Mouse (Mus musculus) midbrain, embryonic 11.5 days (tissue): ENCODE measurements at regions not wholly inside any gene's neighbourhood (a gene's known extent, or its start where the extent isn't known, plus 50 kb on each side); places are given as distances from the start of the nearest gene placed in this dataset.

ENCODE experiments used
- ATAC-seq: fragments of 200-750 bp; cut with Nextera tagmentation; 2 replicates; pipeline ENCODE4 v1.8.0; 2017; ENCODE audit warnings: moderate TSS enrichment, moderate library complexity; ENCODE audit not compliant: low FRiP score
- DNase-seq: peaks from one replicate; pipeline ENCODE4 v3.0.0; 2015; ENCODE audit warnings: low spot score; ENCODE audit errors: missing footprints
- H3K27ac ChIP-seq: fragments of 300-500 bp; sonication (generic); 2 replicates; pipeline ENCODE4 v1.5.1; 2014; ENCODE audit warnings: low read depth, low read length
- H3K27me3 ChIP-seq: fragments of 300-500 bp; sonication (generic); 2 replicates; pipeline ENCODE4 v1.6.1; 2014; ENCODE audit warnings: mild to moderate bottlenecking, low read length, moderate library complexity, mixed read lengths; ENCODE audit not compliant: control insufficient read depth, insufficient read depth
- H3K36me3 ChIP-seq: fragments of 300-500 bp; sonication (generic); 2 replicates; pipeline ENCODE4 v1.6.1; 2014; ENCODE audit warnings: mild to moderate bottlenecking, low read length, moderate library complexity, mixed read lengths; ENCODE audit not compliant: control insufficient read depth, insufficient read depth
- H3K4me1 ChIP-seq: fragments of 300-500 bp; sonication (generic); 2 replicates; pipeline ENCODE4 v1.6.1; 2014; ENCODE audit warnings: low read length; ENCODE audit not compliant: control insufficient read depth, insufficient read depth
- H3K4me2 ChIP-seq: fragments of 300-500 bp; sonication (generic); 2 replicates; pipeline ENCODE4 v1.6.1; 2014; ENCODE audit warnings: mild to moderate bottlenecking, moderate library complexity
- H3K4me3 ChIP-seq: fragments of 300-500 bp; sonication (generic); 2 replicates; pipeline ENCODE4 v1.5.1; 2014; ENCODE audit warnings: low read depth, low read length
- H3K9ac ChIP-seq: fragments of 300-500 bp; sonication (generic); 2 replicates; pipeline ENCODE4 v1.6.1; 2014; ENCODE audit warnings: low read length
- H3K9me3 ChIP-seq: fragments of 300-500 bp; sonication (generic); 2 replicates; pipeline ENCODE4 v1.6.1; 2016; ENCODE audit warnings: low read length; ENCODE audit not compliant: control insufficient read depth
- WGBS: fragments of 180-500 bp; shearing (Covaris S2); extraction: QIAGEN DNeasy Blood & Tissue Kit; methylation state at CpG from one replicate; pipeline ENCODE4 v1.1.7; 2014; 5-methylcytosine and 5-hydroxymethylcytosine counted together

DNA sequence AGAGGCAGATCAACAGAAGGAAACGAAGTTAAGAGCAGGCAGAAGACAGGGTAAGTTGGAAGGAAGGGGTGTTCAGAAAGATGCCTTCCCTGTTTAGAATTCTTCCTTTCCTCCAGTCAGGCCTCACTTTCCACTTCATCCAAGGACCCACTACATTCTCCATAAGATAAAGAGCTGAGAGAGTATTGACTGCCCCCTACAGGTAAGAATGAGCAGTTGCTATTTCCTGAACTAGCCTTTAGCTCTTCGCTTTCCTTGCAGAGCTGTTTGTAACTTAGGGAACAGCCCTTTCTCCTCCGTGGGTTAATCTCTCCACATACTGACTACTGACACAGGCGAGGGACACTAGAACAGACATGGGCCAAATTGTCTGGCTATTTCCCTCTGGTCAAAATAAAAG lies 273.1 kb downstream of the Atp23 start:
- Histone ChIP-seq H3K4me3 (no peak overlapping the region), H3K27me3 (no peaks in the 10 kb centered on the region), H3K27ac (no peak overlapping the region), H3K9ac (no peak overlapping the region), H3K9me3 (no peaks in the 10 kb centered on the region), H3K4me1 (no peaks in the 10 kb centered on the region), H3K36me3 (no peaks in the 10 kb centered on the region), H3K4me2 (no peak overlapping the region)
- ATAC-seq: no peak
- no peak for DNase-seq
- 52% methylated on average over 4 of the region's 4 CpGs for WGBS

GRCm38 (mm10) chr10:126625466-126625865 lies 275.7 kb downstream of the Atp23 start:
- DNase-seq: no peak
- H3K4me3 ChIP-seq: no peak overlapping the region

DNA sequence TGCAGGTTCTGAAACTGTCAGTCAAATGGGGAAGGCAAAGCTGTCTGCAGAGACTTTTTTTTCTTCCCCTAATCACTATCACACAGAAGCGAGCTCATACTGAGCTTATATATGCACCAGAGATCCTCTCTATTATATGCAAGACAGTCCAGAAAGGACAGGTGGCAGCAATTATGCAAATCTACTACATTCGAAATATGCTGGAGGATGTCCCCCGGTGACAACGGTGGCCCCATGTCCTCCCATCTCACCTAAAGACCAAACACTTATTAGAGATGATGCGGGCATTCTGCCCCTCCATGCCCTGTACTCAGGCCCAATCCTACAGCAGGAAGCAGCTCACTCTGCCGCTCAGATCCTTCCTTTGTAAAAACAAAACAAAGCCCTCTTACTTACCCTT lies 280.4 kb downstream of the Atp23 start:
- H3K27ac ChIP-seq: no peak overlapping the region
- no peaks in the 10 kb centered on the region for H3K27me3 ChIP-seq
- peaks cover 5% of the 10 kb centered on the region; the same call in 1 of the 2 replicates for H3K4me1 ChIP-seq
- H3K4me3 ChIP-seq: no peak overlapping the region
- ATAC-seq (0 out of 2 replicates have a peak, but pooled peaks have one; percentile 35), DNase-seq (no peak)
- WGBS: 74% methylated on average over 6 of the region's 6 CpGs
- H3K4me2 ChIP-seq: no peak overlapping the region
- no peaks in the 10 kb centered on the region for H3K36me3 ChIP-seq
- no peaks in the 10 kb centered on the region for H3K9me3 ChIP-seq
- no peak overlapping the region for H3K9ac ChIP-seq

More at GRCm38 (mm10) chr10:126625466-126625865, 275.7 kb downstream of the Atp23 start:
- H3K4me2 ChIP-seq: no peak overlapping the region
- no peaks in the 10 kb centered on the region for H3K27me3 ChIP-seq
- no peak for ATAC-seq
- H3K4me1 ChIP-seq: no peaks in the 10 kb centered on the region
- H3K27ac ChIP-seq: no peak overlapping the region
- 61% methylated on average over 7 of the region's 7 CpGs for WGBS
- no peaks in the 10 kb centered on the region for H3K36me3 ChIP-seq
- H3K9me3 ChIP-seq: no peaks in the 10 kb centered on the region
- H3K9ac ChIP-seq: no peak overlapping the region

- Histone ChIP-seq H3K36me3 (no peaks in the 10 kb centered on the region), H3K27ac (no peak overlapping the region; the same call in 1 of the 2 replicates), H3K4me1 (peaks cover 5% of the 10 kb centered on the region; the same call in 1 of the 2 replicates), H3K9me3 (no peaks in the 10 kb centered on the region), H3K27me3 (no peaks in the 10 kb centered on the region), H3K4me3 (no peak overlapping the region), H3K4me2 (peak overlapping the region; percentile 22), H3K9ac (no peak overlapping the region)
- ATAC-seq: peak; percentile 85
- DNase-seq: peak; percentile 89
- WGBS: 27% methylated on average over 10 of the region's 10 CpGs
These were observed 281.2 kb downstream of the Atp23 start for GRCm38 (mm10) chr10:126619970-126620369.

GRCm38 (mm10) chr10:126612226-126612625 lies 288.9 kb downstream of the Atp23 start:
- no peak overlapping the region for H3K4me2 ChIP-seq
- no peak for DNase-seq
- 72% methylated on average over 4 of the region's 4 CpGs for WGBS
- no peak for ATAC-seq
- H3K36me3 ChIP-seq: no peaks in the 10 kb centered on the region
- H3K4me3 ChIP-seq: no peak overlapping the region
- no peaks in the 10 kb centered on the region for H3K9me3 ChIP-seq
- no peak overlapping the region for H3K9ac ChIP-seq
- H3K27ac ChIP-seq: no peak overlapping the region
- no peaks in the 10 kb centered on the region for H3K27me3 ChIP-seq
- no peaks in the 10 kb centered on the region for H3K4me1 ChIP-seq

DNA sequence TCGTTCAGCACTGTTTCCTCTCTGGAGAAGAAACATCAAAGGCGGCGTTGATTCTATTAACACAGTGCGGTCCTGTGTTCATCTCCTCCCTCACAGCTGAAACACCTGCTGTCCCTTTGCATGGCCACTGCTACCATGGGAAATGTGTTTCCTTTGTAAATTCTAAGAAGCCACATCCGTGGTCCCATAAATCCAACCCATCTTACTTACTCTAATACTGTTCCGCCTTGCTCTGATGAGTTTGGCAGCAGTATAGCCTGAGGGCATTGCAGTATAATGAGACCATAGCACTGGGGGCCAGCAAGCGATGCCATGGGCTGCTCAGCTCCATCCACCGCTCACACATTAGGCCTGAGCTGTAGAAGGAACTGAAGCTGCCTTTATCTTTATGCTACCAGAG lies 290.6 kb downstream of the Atp23 start:
- no peak for DNase-seq
- H3K9me3 ChIP-seq: no peaks in the 10 kb centered on the region
- no peaks in the 10 kb centered on the region for H3K36me3 ChIP-seq
- no peak overlapping the region for H3K4me3 ChIP-seq
- no peaks in the 10 kb centered on the region for H3K27me3 ChIP-seq
- H3K4me2 ChIP-seq: no peak overlapping the region
- 87% methylated on average over 8 of the region's 8 CpGs for WGBS
- ATAC-seq: no peak
- H3K27ac ChIP-seq: no peak overlapping the region
- H3K4me1 ChIP-seq: no peaks in the 10 kb centered on the region
- H3K9ac ChIP-seq: no peak overlapping the region

- no peaks in the 10 kb centered on the region for H3K4me1 ChIP-seq
- no peaks in the 10 kb centered on the region for H3K36me3 ChIP-seq
- no peaks in the 10 kb centered on the region; the same call in 1 of the 2 replicates for H3K9me3 ChIP-seq
- WGBS: 80% methylated on average over 2 of the region's 2 CpGs
- DNase-seq: no peak
- H3K4me3 ChIP-seq: no peak overlapping the region
- no peak overlapping the region for H3K4me2 ChIP-seq
- no peak for ATAC-seq
- no peak overlapping the region for H3K27ac ChIP-seq
- H3K9ac ChIP-seq: no peak overlapping the region
- H3K27me3 ChIP-seq: no peaks in the 10 kb centered on the region
These were observed 301.5 kb downstream of the Atp23 start for GRCm38 (mm10) chr10:126599686-126600085.

GRCm38 (mm10) chr10:126568155-126568554 lies 333.0 kb downstream of the Atp23 start:
- Histone ChIP-seq H3K4me1 (no peaks in the 10 kb centered on the region), H3K4me3 (no peak overlapping the region), H3K9me3 (no peaks in the 10 kb centered on the region), H3K9ac (no peak overlapping the region), H3K4me2 (no peak overlapping the region), H3K36me3 (no peaks in the 10 kb centered on the region), H3K27me3 (no peaks in the 10 kb centered on the region), H3K27ac (no peak overlapping the region)
- peak; percentile 42 for ATAC-seq
- 85% methylated on average over 8 of the region's 8 CpGs for WGBS
- DNase-seq: no peak

DNA sequence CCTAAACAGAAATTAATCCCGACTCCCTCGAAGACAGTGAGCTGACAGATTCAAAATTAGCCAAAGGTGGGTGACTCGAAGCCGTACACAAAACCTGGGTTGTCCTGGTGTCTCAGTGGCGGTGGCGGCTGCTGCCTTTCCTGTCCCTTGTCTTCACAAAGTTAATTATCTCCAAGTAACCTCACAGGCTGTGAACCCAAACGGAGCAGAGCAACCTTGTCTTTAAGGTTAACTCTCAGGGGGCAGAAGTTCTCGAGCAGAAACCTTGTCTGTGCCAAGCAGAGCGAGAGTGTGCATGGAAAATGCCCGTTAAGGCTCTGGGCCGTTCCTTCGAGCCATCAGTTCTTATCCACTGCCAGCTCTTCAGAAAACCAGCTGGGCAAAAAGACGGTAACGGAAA lies 335.8 kb downstream of the Atp23 start:
- Histone ChIP-seq H3K4me1 (no peaks in the 10 kb centered on the region), H3K4me3 (no peak overlapping the region), H3K36me3 (no peaks in the 10 kb centered on the region), H3K27me3 (no peaks in the 10 kb centered on the region), H3K27ac (no peak overlapping the region), H3K9me3 (no peaks in the 10 kb centered on the region), H3K9ac (no peak overlapping the region), H3K4me2 (no peak overlapping the region)
- ATAC-seq (no peak), DNase-seq (no peak)
- WGBS: 84% methylated on average over 14 of the region's 14 CpGs

DNA sequence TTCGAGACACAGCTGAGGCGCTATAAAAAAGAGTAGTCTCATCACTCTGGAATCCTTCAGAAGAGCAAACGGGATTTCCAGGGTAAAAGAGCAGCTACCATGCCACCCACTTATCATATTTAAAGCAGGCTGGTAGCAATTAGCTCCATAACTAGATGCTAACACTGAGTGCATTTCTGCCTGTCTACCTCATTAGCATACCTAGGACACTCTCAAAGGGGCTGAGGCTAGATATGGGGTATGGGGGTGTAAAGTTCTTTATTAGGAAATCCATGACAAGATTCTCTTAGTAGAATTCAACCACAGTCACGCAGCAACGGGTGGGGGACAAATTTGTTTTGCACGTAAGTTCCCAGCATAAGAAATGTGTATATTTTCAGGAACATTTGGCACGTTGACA lies 346.1 kb downstream of the Atp23 start:
- H3K4me3 ChIP-seq: no peak overlapping the region
- H3K9me3 ChIP-seq: no peaks in the 10 kb centered on the region
- WGBS: 91% methylated on average over 7 of the region's 7 CpGs
- H3K27me3 ChIP-seq: no peaks in the 10 kb centered on the region
- no peaks in the 10 kb centered on the region for H3K4me1 ChIP-seq
- ATAC-seq (no peak), DNase-seq (no peak)
- no peaks in the 10 kb centered on the region for H3K36me3 ChIP-seq
- H3K9ac ChIP-seq: no peak overlapping the region
- H3K27ac ChIP-seq: no peak overlapping the region
- no peak overlapping the region for H3K4me2 ChIP-seq
